Mouse (Mus musculus) liver, postnatal 0 days (tissue): Measurements from ENCODE around the gene Serpinb1a. TPM values are rescaled to one million over a fixed set of nuclear protein-coding genes. Genes with fewer than 3 reads are reported as not detected.
A peak's percentile ranks its signal among the peaks of the same experiment; 100 is the strongest.

ENCODE experiments used
- ATAC-seq: fragments of 200-750 bp; cut with Nextera tagmentation; 2 replicates; pipeline ENCODE4 v1.8.0; 2017; ENCODE audit warnings: mild to moderate bottlenecking, moderate library complexity
- DNase-seq: peaks from one replicate; pipeline ENCODE4 v3.0.0-alpha.2; 2016
- H3K27ac ChIP-seq: fragments of 300-500 bp; sonication (generic); 2 replicates; pipeline ENCODE4 v1.5.1; 2014; ENCODE audit warnings: antibody characterized with exemption, moderate library complexity, mild to moderate bottlenecking, low read depth
- H3K27me3 ChIP-seq: fragments of 300-500 bp; sonication (generic); 2 replicates; pipeline ENCODE4 v1.6.1; 2014; ENCODE audit warnings: low read length, control low read depth, mixed read lengths; ENCODE audit not compliant: insufficient read depth
- H3K36me3 ChIP-seq: fragments of 300-500 bp; sonication (generic); replicated peaks from 2 replicates; pipeline ENCODE4 v1.6.1; 2014; ENCODE audit warnings: mild to moderate bottlenecking, control low read depth, low read length, moderate library complexity, mixed read lengths; ENCODE audit not compliant: insufficient read depth
- H3K4me1 ChIP-seq: fragments of 300-500 bp; sonication (generic); 2 replicates; pipeline ENCODE4 v1.6.1; 2014; ENCODE audit warnings: antibody characterized with exemption, mild to moderate bottlenecking, control low read depth; ENCODE audit not compliant: insufficient read depth
- H3K4me2 ChIP-seq: fragments of 300-500 bp; sonication (generic); 2 replicates; pipeline ENCODE4 v1.6.1; 2014; ENCODE audit warnings: low read depth, mild to moderate bottlenecking, low read length, moderate library complexity, mixed read lengths
- H3K4me3 ChIP-seq: fragments of 300-500 bp; sonication (generic); 2 replicates; pipeline ENCODE4 v1.5.1; 2014; ENCODE audit warnings: low read depth, low read length
- H3K9ac ChIP-seq: fragments of 300-500 bp; sonication (generic); replicated peaks from 2 replicates; pipeline ENCODE4 v1.6.1; 2014; ENCODE audit warnings: mild to moderate bottlenecking, moderate library complexity
- H3K9me3 ChIP-seq: fragments of 300-500 bp; sonication (generic); 2 replicates; pipeline ENCODE4 v1.6.1; 2016; ENCODE audit warnings: mild to moderate bottlenecking, control low read depth, low read length, mixed read lengths
- CTCF ChIP-seq: sonication (generic); IDR thresholded peaks from 2 replicates; pipeline ENCODE4 v1.5.1; 2016; ENCODE audit warnings: antibody characterized with exemption, low read depth
- EP300 ChIP-seq: IDR thresholded peaks from 2 replicates; pipeline ENCODE4 v1.6.1; 2016; ENCODE audit warnings: antibody characterized with exemption, low read depth, mild to moderate bottlenecking
- WGBS: fragments of 180-500 bp; shearing (Covaris S2); extraction: QIAGEN DNeasy Blood & Tissue Kit; methylation state at CpG from one replicate; pipeline ENCODE4 v1.1.7; 2014; ENCODE audit not compliant: insufficient replicate concordance; 5-methylcytosine and 5-hydroxymethylcytosine counted together
- polyA plus RNA-seq: library from polyadenylated mRNA; unstranded; fragments of >200 nt; fragmentation: Nextera tagmentation; extraction: Ambion mirVana; gene quantifications from 2 replicates; pipeline ENCODE4 v1.2.1, GENCODE M21; 2015

The Serpinb1a gene
- polyA plus RNA-seq, 1 experiment from 2014 or later: 50.4 TPM

- no peak for TF ChIP-seq CTCF
- TF ChIP-seq EP300: no peak
- peak; percentile 83 for ATAC-seq
- Histone ChIP-seq H3K4me1 (peaks cover 12% of the 10 kb centered on the region; the same call in 1 of the 2 replicates), H3K27me3 (no peaks in the 10 kb centered on the region), H3K9ac (no peak overlapping the region), H3K27ac (peak overlapping the region; percentile 74), H3K4me3 (no peak overlapping the region), H3K36me3 (peaks cover 26% of the 10 kb centered on the region; the same call in 1 of the 2 replicates), H3K4me2 (no peak overlapping the region), H3K9me3 (no peaks in the 10 kb centered on the region)
- DNase-seq: peak; percentile 22
- WGBS: 56% methylated on average over 6 of the region's 6 CpGs
Observed at GRCm38 (mm10) chr13:32824377-32825330, 26.3 kb downstream of the Serpinb1a start.

- H3K27me3 ChIP-seq: no peaks in the 10 kb centered on the region
- no peak overlapping the region for H3K27ac ChIP-seq
- DNase-seq (no peak), ATAC-seq (no peak)
- H3K36me3 ChIP-seq: peaks cover 35% of the 10 kb centered on the region
- WGBS: 80% methylated on average over 6 of the region's 6 CpGs
- no peaks in the 10 kb centered on the region for H3K9me3 ChIP-seq
- TF ChIP-seq CTCF: no peak
- no peak for TF ChIP-seq EP300
- no peak overlapping the region for H3K4me3 ChIP-seq
- no peak overlapping the region for H3K4me2 ChIP-seq
- H3K4me1 ChIP-seq: peaks cover 9% of the 10 kb centered on the region; the same call in 1 of the 2 replicates
- H3K9ac ChIP-seq: no peak overlapping the region
Observed at GRCm38 (mm10) chr13:32823126-32823525, 27.9 kb downstream of the Serpinb1a start.

- H3K4me1 ChIP-seq: peaks cover 2% of the 10 kb centered on the region; the same call in 1 of the 2 replicates
- H3K4me2 ChIP-seq: no peak overlapping the region
- DNase-seq (no peak), ATAC-seq (no peak)
- no peak overlapping the region for H3K27ac ChIP-seq
- H3K36me3 ChIP-seq: peaks cover 46% of the 10 kb centered on the region
- no peak overlapping the region for H3K4me3 ChIP-seq
- no peak for TF ChIP-seq CTCF
- no peak for TF ChIP-seq EP300
- no peak overlapping the region for H3K9ac ChIP-seq
- no peaks in the 10 kb centered on the region for H3K9me3 ChIP-seq
- H3K27me3 ChIP-seq: no peaks in the 10 kb centered on the region
- 89% methylated on average over 4 of the region's 4 CpGs for WGBS
Observed at GRCm38 (mm10) chr13:32821671-32822070, 29.3 kb downstream of the Serpinb1a start.

- TF ChIP-seq CTCF (no peak), EP300 (no peak)
- Histone ChIP-seq H3K9me3 (no peaks in the 10 kb centered on the region), H3K4me1 (no peaks in the 10 kb centered on the region), H3K4me2 (no peak overlapping the region), H3K36me3 (peaks cover 49% of the 10 kb centered on the region), H3K27me3 (no peaks in the 10 kb centered on the region), H3K4me3 (no peak overlapping the region), H3K27ac (no peak overlapping the region), H3K9ac (no peak overlapping the region)
- DNase-seq: no peak
- no peak for ATAC-seq
- WGBS: 81% methylated on average over 5 of the region's 5 CpGs
Observed at GRCm38 (mm10) chr13:32819926-32820325, 31.1 kb downstream of the Serpinb1a start.

- Histone ChIP-seq H3K9ac (no peak overlapping the region), H3K27ac (no peak overlapping the region), H3K27me3 (no peaks in the 10 kb centered on the region), H3K4me2 (no peak overlapping the region), H3K9me3 (no peaks in the 10 kb centered on the region), H3K36me3 (peaks cover 51% of the 10 kb centered on the region), H3K4me1 (no peaks in the 10 kb centered on the region), H3K4me3 (no peak overlapping the region)
- WGBS: 86% methylated on average over 3 of the region's 3 CpGs
- TF ChIP-seq EP300: no peak
- no peak for TF ChIP-seq CTCF
- no peak for ATAC-seq
- no peak for DNase-seq
Observed at GRCm38 (mm10) chr13:32819241-32819640, 31.7 kb downstream of the Serpinb1a start.

GRCm38 (mm10) chr13:32807624-32808023 lies 43.4 kb downstream of the Serpinb1a start:
- TF ChIP-seq EP300 (no peak), CTCF (no peak)
- ATAC-seq: no peak
- Histone ChIP-seq H3K27me3 (no peaks in the 10 kb centered on the region), H3K4me1 (peaks cover 14% of the 10 kb centered on the region), H3K9ac (no peak overlapping the region), H3K36me3 (peaks cover 23% of the 10 kb centered on the region), H3K27ac (no peak overlapping the region), H3K9me3 (no peaks in the 10 kb centered on the region), H3K4me3 (no peak overlapping the region), H3K4me2 (no peak overlapping the region)
- DNase-seq: no peak
- 73% methylated on average over 3 of the region's 3 CpGs for WGBS
